Mouse (Mus musculus): ENCODE data around the gene Atp5j2. TPM values are rescaled to one million over a fixed set of nuclear protein-coding genes. Genes with fewer than 3 reads are reported as not detected.
A peak's percentile ranks its signal among the peaks of the same experiment; 100 is the strongest.
"Not testable (repeated sequence)": the region's sequence is repeated elsewhere in the genome, so short reads cannot be mapped to it uniquely, and the experiment has no call there.

The Atp5j2 gene
- 643 TPM for polyA plus RNA-seq (2012; fragmentation: generic; extraction: Trizol)
- long read RNA-seq, experiment 1, transcript Atp5j2-202 (4 exons, 955 nt) = major isoform, 346 of 381 reads
- long read RNA-seq, experiment 1, partial matches to known transcripts = 23 of 381 reads
- long read RNA-seq, experiment 1, other reads (novel, unspliced or antisense) = 11 of 381 reads
- long read RNA-seq, experiment 2, transcript Atp5j2-202 (4 exons, 955 nt) = major isoform, 55 of 66 reads
- long read RNA-seq, experiment 2, partial matches to known transcripts = 5 of 66 reads
- long read RNA-seq, experiment 2, other reads (novel, unspliced or antisense) = 3 of 66 reads

DNA sequence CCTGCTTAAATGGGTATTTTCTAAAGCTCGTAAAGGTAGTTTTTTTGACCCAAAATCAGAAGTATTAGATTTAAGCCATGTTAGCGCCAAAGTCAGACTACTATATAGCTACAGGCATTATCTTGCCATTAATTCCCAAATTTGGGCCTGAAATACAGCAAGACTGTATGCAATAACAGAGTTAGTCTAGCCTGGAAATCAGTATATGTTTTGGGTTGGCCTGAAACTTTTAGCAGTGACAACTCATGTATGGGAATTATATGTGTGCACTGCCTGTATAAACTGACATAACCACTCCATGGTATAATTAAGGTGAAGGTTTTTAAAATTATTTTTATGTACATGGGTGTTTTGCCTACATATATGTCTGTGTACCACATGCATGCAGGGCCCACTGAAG is at the start of gene Atp5j2:
Atp5j2 (minus strand) TSS at position 101 of the 400 bp plus-strand sequence.
- TF ChIP-seq MYOD1 (IDR thresholded peaks at IDR 0.05; ENCODE audit: control insufficient read depth, insufficient read length, low read depth) (no peak), MYOG (IDR thresholded peaks at IDR 0.05; ENCODE audit: control insufficient read depth, extremely low read depth, insufficient read length) (no peak), CEBPB (IDR thresholded peaks at IDR 0.05; ENCODE audit: low read depth) (no peak), USF1 (IDR thresholded peaks at IDR 0.05; ENCODE audit: low read depth) (no peak), FOSL1 (IDR thresholded peaks at IDR 0.05; ENCODE audit: insufficient read depth, low read length, poor library complexity, severe bottlenecking) (no peak), MAX (IDR thresholded peaks at IDR 0.05) (no peak), CTCF (IDR thresholded peaks at IDR 0.05; ENCODE audit: control insufficient read depth, insufficient read depth, insufficient read length) (no peak)
- Histone ChIP-seq H3K27me3 (ENCODE audit: control insufficient read depth, insufficient read depth, insufficient read length) (no peaks in the 10 kb centered on the region), H3K36me3 (ENCODE audit: control insufficient read depth, insufficient read depth) (peaks cover 9% of the 10 kb centered on the region), H3K4me3 (ENCODE audit: insufficient read depth, poor library complexity, severe bottlenecking) (peak within 1 kb of the TSS; percentile 90), H3K79me3 (ENCODE audit: low read depth) (peaks cover 42% of the 10 kb centered on the region), H3K79me2 (ENCODE audit: control insufficient read depth, insufficient read depth) (peaks cover 44% of the 10 kb centered on the region), H3ac (ENCODE audit: control insufficient read depth, insufficient read length, low read depth) (peak within 1 kb of the TSS; percentile 93)

DNA sequence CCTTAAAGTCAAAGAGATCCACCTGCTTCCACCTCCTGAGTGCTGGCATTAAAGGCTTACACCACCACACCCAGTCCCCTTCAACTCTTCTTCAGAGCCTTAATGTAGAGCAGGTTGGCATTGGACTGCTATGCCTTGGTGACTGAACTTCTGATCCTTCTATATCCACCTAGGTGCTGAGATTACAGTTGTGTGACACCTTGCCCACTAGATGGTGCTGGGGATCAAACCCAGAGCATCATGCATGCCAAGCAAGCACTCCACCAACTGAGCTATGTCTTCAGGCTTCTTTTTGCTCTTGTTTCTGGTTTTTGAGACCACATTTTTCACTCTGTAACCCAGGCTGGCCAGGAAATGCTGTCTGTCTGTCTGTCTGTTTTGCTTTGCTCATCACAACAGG is 42.8 kb upstream of the Atp5j2 start:
- peaks cover 82% of the 10 kb centered on the region for H3K79me2 ChIP-seq (ENCODE audit: control insufficient read depth, insufficient read depth)
- TF ChIP-seq CTCF (IDR thresholded peaks at IDR 0.05; ENCODE audit: control insufficient read depth, insufficient read depth, insufficient read length) (no peak), FOSL1 (IDR thresholded peaks at IDR 0.05; ENCODE audit: insufficient read depth, low read length, poor library complexity, severe bottlenecking) (no peak), MAX (IDR thresholded peaks at IDR 0.05) (no peak), MYOG (IDR thresholded peaks at IDR 0.05; ENCODE audit: control insufficient read depth, extremely low read depth, insufficient read length) (no peak)
- no peak overlapping the region for H3K4me3 ChIP-seq (ENCODE audit: insufficient read depth, poor library complexity, severe bottlenecking)
- H3K36me3 ChIP-seq (ENCODE audit: control insufficient read depth, insufficient read depth) = peaks cover 58% of the 10 kb centered on the region
- H3K79me3 ChIP-seq (ENCODE audit: low read depth) = peaks cover 59% of the 10 kb centered on the region
- H3K27me3 ChIP-seq (ENCODE audit: control insufficient read depth, insufficient read depth, insufficient read length) = no peaks in the 10 kb centered on the region
- no peak overlapping the region for H3ac ChIP-seq (ENCODE audit: control insufficient read depth, insufficient read length, low read depth)

GRCm38 (mm10) chr5:145231893-145232411 is 40.1 kb upstream of the Atp5j2 start:
- TF ChIP-seq CTCF (IDR thresholded peaks at IDR 0.05; ENCODE audit: control insufficient read depth, insufficient read depth, insufficient read length) (no peak), CEBPB (IDR thresholded peaks at IDR 0.05; ENCODE audit: low read depth) (no peak), MYOD1 (IDR thresholded peaks at IDR 0.05; ENCODE audit: control insufficient read depth, insufficient read length, low read depth) (no peak), FOSL1 (IDR thresholded peaks at IDR 0.05; ENCODE audit: insufficient read depth, low read length, poor library complexity, severe bottlenecking) (no peak), USF1 (IDR thresholded peaks at IDR 0.05; ENCODE audit: low read depth) (no peak), MYOG (IDR thresholded peaks at IDR 0.05; ENCODE audit: control insufficient read depth, extremely low read depth, insufficient read length) (no peak), MAX (IDR thresholded peaks at IDR 0.05) (no peak)
- peaks cover 56% of the 10 kb centered on the region for H3K79me2 ChIP-seq (ENCODE audit: control insufficient read depth, insufficient read depth)
- peak overlapping the region; percentile 71 for H3K4me3 ChIP-seq (ENCODE audit: insufficient read depth, poor library complexity, severe bottlenecking)
- H3K27me3 ChIP-seq (ENCODE audit: control insufficient read depth, insufficient read depth, insufficient read length) = no peaks in the 10 kb centered on the region
- peak overlapping the region; percentile 88 for H3ac ChIP-seq (ENCODE audit: control insufficient read depth, insufficient read length, low read depth)
- peaks cover 37% of the 10 kb centered on the region for H3K36me3 ChIP-seq (ENCODE audit: control insufficient read depth, insufficient read depth)
- H3K79me3 ChIP-seq (ENCODE audit: low read depth) = peaks cover 42% of the 10 kb centered on the region

DNA sequence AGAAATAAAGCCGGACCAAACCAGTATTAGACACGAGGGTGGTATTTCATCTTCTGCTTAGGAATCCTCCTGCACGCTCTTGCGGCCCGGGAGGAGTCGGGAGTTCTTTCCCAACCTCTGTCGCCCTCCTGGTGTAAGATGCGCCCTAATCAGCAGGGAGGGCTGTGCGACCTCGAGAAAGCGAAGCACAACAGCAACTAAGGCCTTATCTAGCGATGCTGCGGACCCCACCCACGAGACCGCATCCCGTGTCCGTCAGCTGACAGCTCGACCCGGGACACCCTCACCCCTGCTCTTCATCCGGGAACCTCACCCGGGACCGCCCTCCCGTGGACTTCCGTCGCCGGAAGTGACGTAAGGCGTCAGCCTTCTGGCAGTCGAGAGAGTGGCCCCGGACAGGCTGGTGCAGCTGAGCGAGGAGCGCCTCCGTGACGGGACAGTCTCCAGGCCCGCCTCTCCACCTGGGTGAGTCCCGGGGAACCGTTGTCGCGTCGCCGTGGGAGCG is 39.6 kb upstream of the Atp5j2 start, which contains the start of gene Zfp655:
Zfp655 (plus strand) TSS at position 349 of the 505 bp plus-strand sequence.
- peaks cover 38% of the 10 kb centered on the region for H3K79me3 ChIP-seq (ENCODE audit: low read depth)
- H3ac ChIP-seq (ENCODE audit: control insufficient read depth, insufficient read length, low read depth) = peak within 1 kb of the TSS; percentile 88
- H3K27me3 ChIP-seq (ENCODE audit: control insufficient read depth, insufficient read depth, insufficient read length) = no peaks in the 10 kb centered on the region
- H3K4me3 ChIP-seq (ENCODE audit: insufficient read depth, poor library complexity, severe bottlenecking) = peak within 1 kb of the TSS; percentile 71
- peaks cover 50% of the 10 kb centered on the region for H3K79me2 ChIP-seq (ENCODE audit: control insufficient read depth, insufficient read depth)
- H3K36me3 ChIP-seq (ENCODE audit: control insufficient read depth, insufficient read depth) = peaks cover 32% of the 10 kb centered on the region
- TF ChIP-seq USF1 (IDR thresholded peaks at IDR 0.05; ENCODE audit: low read depth) (peak; percentile 71), CTCF (IDR thresholded peaks at IDR 0.05; ENCODE audit: control insufficient read depth, insufficient read depth, insufficient read length) (no peak), CEBPB (IDR thresholded peaks at IDR 0.05; ENCODE audit: low read depth) (no peak), MAX (IDR thresholded peaks at IDR 0.05) (peak; percentile 57), FOSL1 (IDR thresholded peaks at IDR 0.05; ENCODE audit: insufficient read depth, low read length, poor library complexity, severe bottlenecking) (no peak)

- H3K36me3 ChIP-seq (ENCODE audit: control insufficient read depth, insufficient read depth) = peaks cover 24% of the 10 kb centered on the region
- no peak overlapping the region for H3ac ChIP-seq (ENCODE audit: control insufficient read depth, insufficient read length, low read depth)
- TF ChIP-seq USF1 (IDR thresholded peaks at IDR 0.05; ENCODE audit: low read depth) (no peak), CTCF (IDR thresholded peaks at IDR 0.05; ENCODE audit: control insufficient read depth, insufficient read depth, insufficient read length) (no peak), MYOG (IDR thresholded peaks at IDR 0.05; ENCODE audit: control insufficient read depth, extremely low read depth, insufficient read length) (no peak), MYOD1 (IDR thresholded peaks at IDR 0.05; ENCODE audit: control insufficient read depth, insufficient read length, low read depth) (no peak), CEBPB (IDR thresholded peaks at IDR 0.05; ENCODE audit: low read depth) (no peak), MAX (IDR thresholded peaks at IDR 0.05) (no peak), FOSL1 (IDR thresholded peaks at IDR 0.05; ENCODE audit: insufficient read depth, low read length, poor library complexity, severe bottlenecking) (no peak)
- peaks cover 32% of the 10 kb centered on the region for H3K79me3 ChIP-seq (ENCODE audit: low read depth)
- peaks cover 42% of the 10 kb centered on the region for H3K79me2 ChIP-seq (ENCODE audit: control insufficient read depth, insufficient read depth)
- H3K4me3 ChIP-seq (ENCODE audit: insufficient read depth, poor library complexity, severe bottlenecking) = peak overlapping the region; percentile 71
- no peaks in the 10 kb centered on the region for H3K27me3 ChIP-seq (ENCODE audit: control insufficient read depth, insufficient read depth, insufficient read length)
Observed at GRCm38 (mm10) chr5:145230641-145231040, 38.8 kb upstream of the Atp5j2 start.

- H3K4me3 ChIP-seq (ENCODE audit: insufficient read depth, poor library complexity, severe bottlenecking); H3K27me3 ChIP-seq (ENCODE audit: control insufficient read depth, insufficient read depth, insufficient read length); H3ac ChIP-seq (ENCODE audit: control insufficient read depth, insufficient read length, low read depth): not testable (repeated sequence)
- Histone ChIP-seq H3K79me2 (ENCODE audit: control insufficient read depth, insufficient read depth) (peaks cover 29% of the 10 kb centered on the region), H3K36me3 (ENCODE audit: control insufficient read depth, insufficient read depth) (peaks cover 11% of the 10 kb centered on the region), H3K79me3 (ENCODE audit: low read depth) (peaks cover 23% of the 10 kb centered on the region)
Observed at GRCm38 (mm10) chr5:145229283-145229682, 37.4 kb upstream of the Atp5j2 start.

All from C2C12 (cell line).